Mouse (Mus musculus): ENCODE data around the gene Ppp1cc. TPM values are rescaled to one million over a fixed set of nuclear protein-coding genes. Genes with fewer than 3 reads are reported as not detected.

Gene Ppp1cc
- polyA plus RNA-seq, 1 experiment from 2014 or later = 97.9 TPM

DNA sequence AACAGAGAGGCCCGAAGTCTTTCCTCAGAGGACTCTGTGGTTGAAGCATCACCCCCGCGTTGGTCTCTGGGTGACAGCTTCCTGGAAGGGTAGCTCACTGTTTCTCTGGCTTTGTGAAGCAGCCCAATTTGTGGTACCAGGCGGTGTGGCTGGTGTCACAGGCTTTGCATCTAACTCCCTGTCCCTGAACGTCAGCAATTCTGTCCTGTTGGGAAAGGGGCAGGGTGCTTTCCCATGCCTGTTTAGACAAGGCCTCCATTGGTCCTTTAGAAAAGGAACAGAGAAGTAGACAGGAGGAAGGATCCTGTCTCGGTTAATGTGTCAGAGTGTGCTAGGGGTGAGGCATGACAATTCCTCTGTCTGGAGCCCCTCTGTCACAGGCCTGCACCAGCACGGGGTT is 60.9 kb downstream of the Ppp1cc start:
- peak overlapping the region; percentile 34; the same call in 1 of the 2 replicates for H3K27ac ChIP-seq (ENCODE audit: low read depth)
- DNase-seq (no peak), ATAC-seq (no peak)
- H3K4me3 ChIP-seq (ENCODE audit: low read depth, low read length) = no peak overlapping the region
- H3K36me3 ChIP-seq (replicated peaks; ENCODE audit: insufficient read depth, low read length) = no peaks in the 10 kb centered on the region
- H3K9ac ChIP-seq (replicated peaks) = no peak overlapping the region
- TF ChIP-seq CTCF (IDR thresholded peaks at IDR 0.05; ENCODE audit: low read depth) = no peak
- H3K4me2 ChIP-seq (ENCODE audit: low read depth, low read length) = no peak overlapping the region
- no peaks in the 10 kb centered on the region for H3K27me3 ChIP-seq (ENCODE audit: insufficient read depth, low read length)
- 34% methylated on average over 7 of the region's 7 CpGs for WGBS (ENCODE audit: insufficient replicate concordance)
- H3K4me1 ChIP-seq (ENCODE audit: insufficient read depth) = peaks cover 25% of the 10 kb centered on the region
- no peaks in the 10 kb centered on the region for H3K9me3 ChIP-seq (ENCODE audit: low read length)

DNA sequence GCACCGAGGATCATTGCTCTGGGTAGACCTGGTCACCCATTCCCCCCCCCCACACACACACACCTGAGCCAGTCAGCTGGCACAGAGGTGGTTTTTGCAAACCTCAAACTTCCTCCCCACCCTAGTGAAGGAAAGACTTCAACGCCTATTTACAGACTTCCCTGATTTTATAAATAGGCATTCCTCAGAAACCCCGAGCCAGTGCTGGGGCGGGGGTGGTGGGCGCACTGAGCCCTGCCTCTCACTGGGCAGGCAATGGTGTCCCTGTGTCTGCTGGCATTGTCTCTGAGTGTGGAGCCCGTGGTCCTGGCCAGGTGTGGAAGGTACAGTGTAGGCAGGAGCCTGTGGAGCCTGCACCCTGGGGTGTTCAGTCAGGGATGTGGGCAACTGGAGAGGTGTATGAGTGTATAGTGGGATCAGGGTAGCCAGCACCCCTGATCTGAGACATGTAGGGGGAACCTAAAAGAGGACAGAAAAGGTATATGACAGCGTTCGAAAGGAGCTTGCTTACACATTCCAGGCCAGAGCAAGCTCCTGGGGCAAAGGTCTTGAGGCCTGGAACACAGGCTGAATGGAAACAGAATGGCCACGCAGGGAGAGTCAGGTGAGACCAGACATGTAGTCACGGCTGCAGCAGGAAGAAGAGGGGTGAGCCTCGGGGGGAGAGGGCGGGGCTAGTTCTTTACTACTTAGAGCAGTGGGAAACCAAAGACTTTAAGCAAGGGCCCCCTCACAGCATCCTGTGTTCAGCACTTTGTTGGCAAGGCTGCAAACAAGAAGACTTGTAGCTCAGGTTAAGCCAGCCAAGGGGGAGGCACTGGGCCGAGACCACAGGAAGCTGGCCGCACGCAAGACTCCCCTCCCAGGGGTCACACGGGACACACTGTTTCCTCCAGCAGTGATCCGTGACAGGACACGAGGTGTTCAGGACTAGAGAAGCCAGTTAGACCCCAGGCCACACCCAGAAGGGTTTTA is 61.9 kb downstream of the Ppp1cc start:
- ATAC-seq = peak; percentile 76
- peak; percentile 66 for DNase-seq
- TF ChIP-seq CTCF (IDR thresholded peaks at IDR 0.05; ENCODE audit: low read depth) (no peak), EP300 (IDR thresholded peaks at IDR 0.05; ENCODE audit: low read depth) (0 out of 2 replicates have a peak, but pooled peaks have one; percentile 17)
- Histone ChIP-seq H3K27ac (ENCODE audit: low read depth) (peak overlapping the region; percentile 78), H3K27me3 (ENCODE audit: insufficient read depth, low read length) (no peaks in the 10 kb centered on the region), H3K4me3 (ENCODE audit: low read depth, low read length) (no peak overlapping the region), H3K36me3 (replicated peaks; ENCODE audit: insufficient read depth, low read length) (no peaks in the 10 kb centered on the region), H3K9me3 (ENCODE audit: low read length) (no peaks in the 10 kb centered on the region), H3K4me1 (ENCODE audit: insufficient read depth) (peaks cover 25% of the 10 kb centered on the region), H3K9ac (replicated peaks) (peak overlapping the region; percentile 21; the same call in 1 of the 2 replicates), H3K4me2 (ENCODE audit: low read depth, low read length) (no peak overlapping the region)
- 34% methylated on average over 18 of the region's 18 CpGs for whole genome bisulfite sequencing (ENCODE audit: insufficient replicate concordance)

DNA sequence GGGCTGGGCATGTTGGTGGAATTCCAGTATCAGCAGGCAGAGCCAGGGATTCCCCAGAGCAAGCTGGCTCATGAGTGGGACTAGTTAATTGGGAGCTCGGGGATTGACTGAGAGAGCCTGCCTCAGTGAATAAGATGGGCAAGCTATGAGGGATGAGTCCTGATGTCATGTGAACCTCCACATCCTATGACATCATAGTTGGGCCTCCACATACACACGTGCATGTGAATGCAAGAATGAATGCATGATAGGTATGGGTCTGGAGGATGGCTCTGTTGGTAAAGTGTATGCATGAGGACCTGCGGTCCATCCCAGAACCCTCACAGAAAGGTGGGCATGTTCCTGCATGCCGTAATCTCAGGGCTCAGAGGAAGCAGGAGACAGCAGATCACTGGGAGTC is 63.0 kb downstream of the Ppp1cc start:
- no peak overlapping the region for H3K4me3 ChIP-seq (ENCODE audit: low read depth, low read length)
- no peak overlapping the region for H3K4me2 ChIP-seq (ENCODE audit: low read depth, low read length)
- H3K4me1 ChIP-seq (ENCODE audit: insufficient read depth) = peaks cover 25% of the 10 kb centered on the region
- no peak for ATAC-seq
- no peak overlapping the region for H3K9ac ChIP-seq (replicated peaks)
- no peak for TF ChIP-seq EP300 (IDR thresholded peaks at IDR 0.05; ENCODE audit: low read depth)
- TF ChIP-seq CTCF (IDR thresholded peaks at IDR 0.05; ENCODE audit: low read depth) = no peak
- no peaks in the 10 kb centered on the region for H3K36me3 ChIP-seq (replicated peaks; ENCODE audit: insufficient read depth, low read length)
- H3K27me3 ChIP-seq (ENCODE audit: insufficient read depth, low read length) = no peaks in the 10 kb centered on the region
- H3K27ac ChIP-seq (ENCODE audit: low read depth) = no peak overlapping the region
- 77% methylated on average over 4 of the region's 4 CpGs for WGBS (ENCODE audit: insufficient replicate concordance)
- DNase-seq = no peak
- H3K9me3 ChIP-seq (ENCODE audit: low read length) = no peaks in the 10 kb centered on the region

DNA sequence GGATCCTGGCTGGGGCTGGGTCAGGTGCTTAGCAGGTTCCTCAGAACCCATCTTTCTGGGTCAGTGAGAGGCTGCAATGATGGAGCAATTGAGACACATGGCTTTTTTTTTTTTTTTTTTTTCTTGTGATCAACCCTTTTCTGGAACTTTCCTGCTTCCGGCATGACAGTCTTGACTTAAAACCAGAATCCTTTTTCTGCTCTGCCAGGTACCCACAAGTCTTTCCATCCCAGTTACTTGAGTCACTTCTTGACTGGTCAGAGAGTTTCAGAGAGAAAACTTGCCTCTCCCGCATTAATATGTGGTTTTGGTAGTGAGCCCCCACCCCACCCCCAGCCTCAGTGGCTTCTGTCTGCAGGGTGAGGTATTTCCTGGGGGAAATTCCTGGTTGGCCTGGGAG is 66.2 kb downstream of the Ppp1cc start:
- no peak for ATAC-seq

More for the DNA sequence above, 66.2 kb downstream of the Ppp1cc start:
- no peak for TF ChIP-seq EP300 (IDR thresholded peaks at IDR 0.05; ENCODE audit: low read depth)
- no peak for TF ChIP-seq CTCF (IDR thresholded peaks at IDR 0.05; ENCODE audit: low read depth)
- no peak overlapping the region for H3K27ac ChIP-seq (ENCODE audit: low read depth)
- peaks cover 13% of the 10 kb centered on the region for H3K4me1 ChIP-seq (ENCODE audit: insufficient read depth)
- DNase-seq = no peak
- peaks cover 2% of the 10 kb centered on the region; the same call in 1 of the 2 replicates for H3K9me3 ChIP-seq (ENCODE audit: low read length)
- no peaks in the 10 kb centered on the region for H3K27me3 ChIP-seq (ENCODE audit: insufficient read depth, low read length)
- no peak overlapping the region for H3K4me3 ChIP-seq (ENCODE audit: low read depth, low read length)
- no peak overlapping the region for H3K4me2 ChIP-seq (ENCODE audit: low read depth, low read length)
- WGBS (ENCODE audit: insufficient replicate concordance) = 84% methylated on average over 2 of the region's 2 CpGs
- peaks cover 4% of the 10 kb centered on the region; the same call in 1 of the 2 replicates for H3K36me3 ChIP-seq (replicated peaks; ENCODE audit: insufficient read depth, low read length)
- no peak overlapping the region for H3K9ac ChIP-seq (replicated peaks)

Other genes with a start within 250 kb of the Ppp1cc start
- 3.5 and 3.6 TPM in 2 replicates for gene Cux2, start 108.2 kb upstream of the Ppp1cc start, polyA plus RNA-seq (2015; fragmentation: Nextera tagmentation; extraction: Ambion mirVana)
- gene Myl2, start 57.3 kb upstream of the Ppp1cc start, polyA plus RNA-seq (2015; fragmentation: Nextera tagmentation; extraction: Ambion mirVana) = 0.66 and 7.2 TPM in 2 replicates
- gene Ccdc63, start 17.5 kb upstream of the Ppp1cc start, polyA plus RNA-seq (2015; fragmentation: Nextera tagmentation; extraction: Ambion mirVana) = 0.13 and 0.18 TPM in 2 replicates
- gene Hvcn1, start 48.5 kb downstream of the Ppp1cc start, polyA plus RNA-seq (2015; fragmentation: Nextera tagmentation; extraction: Ambion mirVana) = 7.0 and 7.3 TPM in 2 replicates
- 1.1 and 1.2 TPM in 2 replicates for gene Tctn1, start 106.2 kb downstream of the Ppp1cc start, polyA plus RNA-seq (2015; fragmentation: Nextera tagmentation; extraction: Ambion mirVana)
- gene Pptc7, start 126.1 kb downstream of the Ppp1cc start, polyA plus RNA-seq (2015; fragmentation: Nextera tagmentation; extraction: Ambion mirVana) = 4.4 and 5.6 TPM in 2 replicates
- gene Rad9b, start 196.0 kb downstream of the Ppp1cc start, polyA plus RNA-seq (2015; fragmentation: Nextera tagmentation; extraction: Ambion mirVana) = 2.7 and 3.0 TPM in 2 replicates
- gene Vps29, start 196.1 kb downstream of the Ppp1cc start, polyA plus RNA-seq (2015; fragmentation: Nextera tagmentation; extraction: Ambion mirVana) = 93.1 and 104 TPM in 2 replicates
- gene Gpn3, start 213.6 kb downstream of the Ppp1cc start, polyA plus RNA-seq (2015; fragmentation: Nextera tagmentation; extraction: Ambion mirVana) = 25.2 and 26.7 TPM in 2 replicates
- gene Fam216a, start 214.1 kb downstream of the Ppp1cc start, polyA plus RNA-seq (2015; fragmentation: Nextera tagmentation; extraction: Ambion mirVana) = 9.8 and 10.3 TPM in 2 replicates
- 79.7 and 86.6 TPM in 2 replicates for gene Arpc3, start 233.6 kb downstream of the Ppp1cc start, polyA plus RNA-seq (2015; fragmentation: Nextera tagmentation; extraction: Ambion mirVana)